Mouse (Mus musculus): ENCODE results near the gene Dna2. TPM values are rescaled to one million over a fixed set of nuclear protein-coding genes. Genes with fewer than 3 reads are reported as not detected.
A peak's percentile ranks its signal among the peaks of the same experiment; 100 is the strongest.

The Dna2 gene
- total and polyA plus RNA-seq, 2 experiments from 2014 or later, result 1.8 to 2.9 TPM

- H3K4me1 ChIP-seq (ENCODE audit: insufficient read depth), result no peaks in the 10 kb centered on the region
- no peak for TF ChIP-seq CTCF (IDR thresholded peaks at IDR 0.05; ENCODE audit: low read depth)
- WGBS, result 95% methylated on average over 7 of the region's 7 CpGs
- no peaks in the 10 kb centered on the region for H3K27me3 ChIP-seq (ENCODE audit: insufficient read depth, low read length)
- ATAC-seq, result no peak
- no peak overlapping the region for H3K4me2 ChIP-seq (ENCODE audit: low read depth)
- H3K9me3 ChIP-seq (ENCODE audit: low read length), result no peaks in the 10 kb centered on the region
- H3K9ac ChIP-seq, result no peak overlapping the region
- H3K27ac ChIP-seq (ENCODE audit: low read depth, low read length), result no peak overlapping the region
- DNase-seq, result no peak
- no peak overlapping the region for H3K4me3 ChIP-seq (ENCODE audit: low read depth, low read length)
- H3K36me3 ChIP-seq (ENCODE audit: insufficient read depth), result peaks cover 14% of the 10 kb centered on the region
These were observed 1.7 kb downstream of the Dna2 start for GRCm38 (mm10) chr10:62948551-62948950.

GRCm38 (mm10) chr10:62963956-62964355, 17.1 kb downstream of the Dna2 start:
- ATAC-seq (no peak), DNase-seq (no peak)
- Histone ChIP-seq H3K9ac (no peak overlapping the region), H3K9me3 (ENCODE audit: low read length) (no peaks in the 10 kb centered on the region), H3K27ac (ENCODE audit: low read depth, low read length) (no peak overlapping the region), H3K27me3 (ENCODE audit: insufficient read depth, low read length) (no peaks in the 10 kb centered on the region), H3K4me3 (ENCODE audit: low read depth, low read length) (no peak overlapping the region), H3K4me2 (ENCODE audit: low read depth) (no peak overlapping the region), H3K36me3 (ENCODE audit: insufficient read depth) (peaks cover 24% of the 10 kb centered on the region), H3K4me1 (ENCODE audit: insufficient read depth) (no peaks in the 10 kb centered on the region)
- no peak for TF ChIP-seq CTCF (IDR thresholded peaks at IDR 0.05; ENCODE audit: low read depth)
- 95% methylated on average over 7 of the region's 7 CpGs for WGBS

GRCm38 (mm10) chr10:62965796-62966195, 19.0 kb downstream of the Dna2 start:
- ATAC-seq (no peak), DNase-seq (no peak)
- Histone ChIP-seq H3K4me2 (ENCODE audit: low read depth) (no peak overlapping the region), H3K9ac (no peak overlapping the region), H3K27me3 (ENCODE audit: insufficient read depth, low read length) (no peaks in the 10 kb centered on the region), H3K27ac (ENCODE audit: low read depth, low read length) (no peak overlapping the region), H3K9me3 (ENCODE audit: low read length) (no peaks in the 10 kb centered on the region), H3K36me3 (ENCODE audit: insufficient read depth) (peaks cover 21% of the 10 kb centered on the region), H3K4me3 (ENCODE audit: low read depth, low read length) (no peak overlapping the region), H3K4me1 (ENCODE audit: insufficient read depth) (no peaks in the 10 kb centered on the region)
- TF ChIP-seq CTCF (IDR thresholded peaks at IDR 0.05; ENCODE audit: low read depth), result no peak
- WGBS, result 95% methylated on average over 11 of the region's 11 CpGs

- Histone ChIP-seq H3K4me2 (ENCODE audit: low read depth) (no peak overlapping the region), H3K27ac (ENCODE audit: low read depth, low read length) (no peak overlapping the region), H3K9ac (no peak overlapping the region), H3K9me3 (ENCODE audit: low read length) (no peaks in the 10 kb centered on the region), H3K4me1 (ENCODE audit: insufficient read depth) (no peaks in the 10 kb centered on the region), H3K4me3 (ENCODE audit: low read depth, low read length) (no peak overlapping the region), H3K27me3 (ENCODE audit: insufficient read depth, low read length) (no peaks in the 10 kb centered on the region), H3K36me3 (ENCODE audit: insufficient read depth) (peaks cover 17% of the 10 kb centered on the region)
- TF ChIP-seq CTCF (IDR thresholded peaks at IDR 0.05; ENCODE audit: low read depth), result no peak
- WGBS, result 94% methylated on average over 15 of the region's 15 CpGs
- DNase-seq (no peak), ATAC-seq (no peak)
These were observed 19.5 kb downstream of the Dna2 start for GRCm38 (mm10) chr10:62966291-62966690.

- WGBS, result 68% methylated on average over 16 of the region's 16 CpGs
- Histone ChIP-seq H3K27ac (ENCODE audit: low read depth, low read length) (no peak overlapping the region), H3K4me3 (ENCODE audit: low read depth, low read length) (no peak overlapping the region)
These were observed 25.0 kb downstream of the Dna2 start for GRCm38 (mm10) chr10:62971821-62972220.

GRCm38 (mm10) chr10:62979667-62980038, 32.8 kb downstream of the Dna2 start:
- no peak for TF ChIP-seq CTCF (IDR thresholded peaks at IDR 0.05; ENCODE audit: low read depth)
- peak overlapping the region; percentile 74 for H3K27ac ChIP-seq (ENCODE audit: low read depth, low read length)
- no peaks in the 10 kb centered on the region for H3K27me3 ChIP-seq (ENCODE audit: insufficient read depth, low read length)
- peak overlapping the region; percentile 53 for H3K4me2 ChIP-seq (ENCODE audit: low read depth)
- DNase-seq (no peak), ATAC-seq (no peak)
- no peaks in the 10 kb centered on the region for H3K9me3 ChIP-seq (ENCODE audit: low read length)
- peaks cover 12% of the 10 kb centered on the region; the same call in 1 of the 2 replicates for H3K36me3 ChIP-seq (ENCODE audit: insufficient read depth)
- H3K4me1 ChIP-seq (ENCODE audit: insufficient read depth), result peaks cover 8% of the 10 kb centered on the region; the same call in 1 of the 2 replicates
- H3K4me3 ChIP-seq (ENCODE audit: low read depth, low read length), result peak overlapping the region; percentile 96
- H3K9ac ChIP-seq, result peak overlapping the region; percentile 98
- 8% methylated on average over 10 of the region's 10 CpGs for WGBS

More at GRCm38 (mm10) chr10:62971821-62972220, 25.0 kb downstream of the Dna2 start:
- Histone ChIP-seq H3K4me1 (ENCODE audit: insufficient read depth) (no peaks in the 10 kb centered on the region), H3K9ac (no peak overlapping the region), H3K4me2 (ENCODE audit: low read depth) (no peak overlapping the region), H3K9me3 (ENCODE audit: low read length) (no peaks in the 10 kb centered on the region), H3K36me3 (ENCODE audit: insufficient read depth) (peaks cover under 1% of the 10 kb centered on the region), H3K27me3 (ENCODE audit: insufficient read depth, low read length) (no peaks in the 10 kb centered on the region)
- no peak for DNase-seq
- TF ChIP-seq CTCF (IDR thresholded peaks at IDR 0.05; ENCODE audit: low read depth), result 0 out of 2 replicates have a peak, but pooled peaks have one; percentile 5
- ATAC-seq, result no peak

GRCm38 (mm10) chr10:62980039-62980954, 33.5 kb downstream of the Dna2 start, which contains the start of gene Rufy2:
Rufy2 (plus strand) TSS chr10:62980223.
- Histone ChIP-seq H3K9me3 (ENCODE audit: low read length) (no peaks in the 10 kb centered on the region), H3K4me2 (ENCODE audit: low read depth) (peak within 1 kb of the TSS; percentile 53), H3K27ac (ENCODE audit: low read depth, low read length) (peak within 1 kb of the TSS; percentile 90), H3K4me1 (ENCODE audit: insufficient read depth) (peaks cover 8% of the 10 kb centered on the region; the same call in 1 of the 2 replicates), H3K36me3 (ENCODE audit: insufficient read depth) (peaks cover 18% of the 10 kb centered on the region), H3K4me3 (ENCODE audit: low read depth, low read length) (peak within 1 kb of the TSS; percentile 96), H3K27me3 (ENCODE audit: insufficient read depth, low read length) (no peaks in the 10 kb centered on the region), H3K9ac (peak within 1 kb of the TSS; percentile 98)
- TF ChIP-seq CTCF (IDR thresholded peaks at IDR 0.05; ENCODE audit: low read depth), result peak; percentile 67
- peak; percentile 94 for DNase-seq
- under 1% methylated on average over 75 of the region's 77 CpGs for WGBS
- peak; percentile 95 for ATAC-seq

All from forebrain, postnatal 0 days (tissue).